Mouse (Mus musculus): ENCODE measurements around the gene Rbm20.
"Not testable (repeated sequence)": the region's sequence is repeated elsewhere in the genome, so short reads cannot be mapped to it uniquely, and the experiment has no call there.

The Rbm20 gene

GRCm38 (mm10) chr19:53676718-53677634, at the start of gene Rbm20:
Gene Rbm20, plus strand, starts transcription at chr19:53677306.
- DNase-seq (ENCODE audit: extremely low spot score), result peak; percentile 72

GRCm38 (mm10) chr19:53638041-53638440, 39.1 kb upstream of the Rbm20 start:
- no peak for DNase-seq (ENCODE audit: extremely low spot score)

- DNase-seq (ENCODE audit: extremely low spot score), result no peak
Measured at GRCm38 (mm10) chr19:53638727-53639126, 38.4 kb upstream of the Rbm20 start.

- no peak for DNase-seq (ENCODE audit: extremely low spot score)
Measured at GRCm38 (mm10) chr19:53644020-53644595, 33.0 kb upstream of the Rbm20 start.

GRCm38 (mm10) chr19:53647301-53647700, 29.8 kb upstream of the Rbm20 start:
- DNase-seq (ENCODE audit: extremely low spot score), result no peak

GRCm38 (mm10) chr19:53648056-53648455, 29.1 kb upstream of the Rbm20 start:
- no peak for DNase-seq (ENCODE audit: extremely low spot score)

- DNase-seq (ENCODE audit: extremely low spot score), result peak; percentile 78
Measured at GRCm38 (mm10) chr19:53648802-53649236, 28.3 kb upstream of the Rbm20 start.

GRCm38 (mm10) chr19:53649361-53649760, 27.7 kb upstream of the Rbm20 start:
- DNase-seq (ENCODE audit: extremely low spot score), result no peak

- no peak for DNase-seq (ENCODE audit: extremely low spot score)
Measured at GRCm38 (mm10) chr19:53649802-53650201, 27.3 kb upstream of the Rbm20 start.

GRCm38 (mm10) chr19:53650921-53651320, 26.2 kb upstream of the Rbm20 start:
- no peak for DNase-seq (ENCODE audit: extremely low spot score)

GRCm38 (mm10) chr19:53652267-53652666, 24.8 kb upstream of the Rbm20 start:
- DNase-seq (ENCODE audit: extremely low spot score), result no peak

- no peak for DNase-seq (ENCODE audit: extremely low spot score)
Measured at GRCm38 (mm10) chr19:53653624-53654467, 23.3 kb upstream of the Rbm20 start.

- not testable (repeated sequence) for DNase-seq (ENCODE audit: extremely low spot score)
Measured at GRCm38 (mm10) chr19:53656443-53656842, 20.7 kb upstream of the Rbm20 start.

GRCm38 (mm10) chr19:53657437-53657836, 19.7 kb upstream of the Rbm20 start:
- DNase-seq (ENCODE audit: extremely low spot score), result no peak

- DNase-seq (ENCODE audit: extremely low spot score), result no peak
Measured at GRCm38 (mm10) chr19:53660722-53661420, 16.2 kb upstream of the Rbm20 start.

- DNase-seq (ENCODE audit: extremely low spot score), result no peak
Measured at GRCm38 (mm10) chr19:53661938-53662722, 15.0 kb upstream of the Rbm20 start.

- DNase-seq (ENCODE audit: extremely low spot score), result no peak
Measured at GRCm38 (mm10) chr19:53664831-53665230, 12.3 kb upstream of the Rbm20 start.

- DNase-seq (ENCODE audit: extremely low spot score), result no peak
Measured at GRCm38 (mm10) chr19:53665391-53665790, 11.7 kb upstream of the Rbm20 start.

- DNase-seq (ENCODE audit: extremely low spot score), result no peak
Measured at GRCm38 (mm10) chr19:53666708-53667107, 10.4 kb upstream of the Rbm20 start.

- no peak for DNase-seq (ENCODE audit: extremely low spot score)
Measured at GRCm38 (mm10) chr19:53668821-53669220, 8.3 kb upstream of the Rbm20 start.

Data from embryo, embryonic 9.5 days (tissue).